Mouse (Mus musculus) forebrain, postnatal 0 days (tissue): ENCODE data around the gene Trim47. TPM values are rescaled to one million over a fixed set of nuclear protein-coding genes. Genes with fewer than 3 reads are reported as not detected.

Experiments used
- ATAC-seq: fragments of 200-750 bp; cut with Nextera tagmentation; 2 replicates; pipeline ENCODE4 v1.8.0; 2017; ENCODE audit warnings: mild to moderate bottlenecking, moderate library complexity
- DNase-seq: peaks from one replicate; pipeline ENCODE4 v3.0.0-alpha.2; 2015
- H3K27ac ChIP-seq: fragments of 300-500 bp; sonication (generic); 2 replicates; pipeline ENCODE4 v1.5.1; 2014; ENCODE audit warnings: low read depth, mild to moderate bottlenecking, antibody characterized with exemption, low read length, moderate library complexity, mixed read lengths
- H3K27me3 ChIP-seq: fragments of 300-500 bp; sonication (generic); 2 replicates; pipeline ENCODE4 v1.6.1; 2014; ENCODE audit warnings: mild to moderate bottlenecking, low read length, mixed read lengths; ENCODE audit not compliant: insufficient read depth
- H3K36me3 ChIP-seq: fragments of 300-500 bp; sonication (generic); 2 replicates; pipeline ENCODE4 v1.6.1; 2014; ENCODE audit warnings: mild to moderate bottlenecking, moderate library complexity; ENCODE audit not compliant: insufficient read depth
- H3K4me1 ChIP-seq: fragments of 300-500 bp; sonication (generic); 2 replicates; pipeline ENCODE4 v1.6.1; 2014; ENCODE audit warnings: antibody characterized with exemption; ENCODE audit not compliant: insufficient read depth
- H3K4me2 ChIP-seq: fragments of 300-500 bp; sonication (generic); 2 replicates; pipeline ENCODE4 v1.6.1; 2014; ENCODE audit warnings: low read depth, mild to moderate bottlenecking, moderate library complexity
- H3K4me3 ChIP-seq: fragments of 300-500 bp; sonication (generic); 2 replicates; pipeline ENCODE4 v1.5.1; 2014; ENCODE audit warnings: low read depth, low read length, mixed read lengths
- H3K9ac ChIP-seq: fragments of 300-500 bp; sonication (generic); 2 replicates; pipeline ENCODE4 v1.6.1; 2014; ENCODE audit warnings: mild to moderate bottlenecking
- H3K9me3 ChIP-seq: fragments of 300-500 bp; sonication (generic); 2 replicates; pipeline ENCODE4 v1.6.1; 2016; ENCODE audit warnings: low read length
- CTCF ChIP-seq: sonication (generic); IDR thresholded peaks from 2 replicates; pipeline ENCODE4 v1.5.1; 2016; ENCODE audit warnings: antibody characterized with exemption, control low read depth, low read depth
- WGBS: fragments of 180-500 bp; shearing (Covaris S2); extraction: QIAGEN DNeasy Blood & Tissue Kit; methylation state at CpG from one replicate; pipeline ENCODE4 v1.1.7; 2014; 5-methylcytosine and 5-hydroxymethylcytosine counted together
- polyA plus RNA-seq: library from polyadenylated mRNA; unstranded; fragments of >200 nt; fragmentation: Nextera tagmentation; extraction: Ambion mirVana; gene quantifications from 2 replicates; pipeline ENCODE4 v1.2.1, GENCODE M21; 2015
- total RNA-seq: library from RNA; depleted of rRNA; stranded (reverse); fragments of >200 nt; gene quantifications from 2 replicates; pipeline ENCODE4 v1.2.3, GENCODE M21; 2014; rRNA removed

Gene Trim47
- total RNA-seq (10.5 and 13.0 TPM in 2 replicates), polyA plus RNA-seq (6.6 and 7.8 TPM in 2 replicates)

DNA sequence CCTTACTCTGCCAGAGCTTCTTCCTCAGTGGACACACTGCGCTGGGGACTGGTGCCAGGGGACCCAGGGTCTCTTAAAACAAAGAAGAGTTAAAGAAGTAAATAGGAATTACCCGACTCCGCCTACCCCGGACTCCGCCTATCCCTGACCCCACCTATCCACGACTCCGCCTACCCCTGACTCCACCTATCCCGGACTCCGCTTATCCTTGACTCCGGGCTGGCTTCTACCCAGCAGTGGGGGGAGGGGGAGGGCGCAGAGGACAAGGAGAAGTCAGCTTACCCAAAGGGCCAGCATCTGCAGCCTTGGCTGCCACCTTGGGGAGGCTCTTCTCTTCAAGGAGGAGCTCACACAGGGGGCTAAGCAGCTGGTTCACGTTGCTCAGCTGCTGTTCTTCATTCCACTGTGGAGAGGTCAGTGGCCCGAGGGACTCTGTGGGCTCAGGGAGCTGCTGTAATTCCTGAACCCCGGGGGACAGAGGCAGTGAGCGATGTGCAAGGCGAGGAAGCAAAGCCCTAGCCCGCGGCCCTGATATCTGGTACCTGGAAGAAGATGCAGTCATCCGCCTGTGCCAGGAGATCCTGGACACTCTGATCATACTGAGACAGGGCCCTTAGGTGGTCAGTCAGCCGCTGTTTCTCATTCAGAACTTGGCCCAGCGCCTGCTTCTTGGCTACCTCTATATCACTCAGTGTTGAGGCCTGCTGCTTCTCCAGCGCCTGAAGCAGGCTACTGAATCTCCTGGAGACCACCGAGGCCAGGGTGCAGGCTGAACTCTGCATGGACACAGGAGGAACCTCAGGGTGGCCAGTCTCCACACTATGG, at the start of gene Trim47:
Gene Trim47, minus strand, starts transcription at position 55 of the 825 bp plus-strand sequence.
- H3K4me2 ChIP-seq, result no peak within 1 kb of the TSS
- WGBS, result 28% methylated on average over 23 of the region's 23 CpGs
- no peak for DNase-seq

DNA sequence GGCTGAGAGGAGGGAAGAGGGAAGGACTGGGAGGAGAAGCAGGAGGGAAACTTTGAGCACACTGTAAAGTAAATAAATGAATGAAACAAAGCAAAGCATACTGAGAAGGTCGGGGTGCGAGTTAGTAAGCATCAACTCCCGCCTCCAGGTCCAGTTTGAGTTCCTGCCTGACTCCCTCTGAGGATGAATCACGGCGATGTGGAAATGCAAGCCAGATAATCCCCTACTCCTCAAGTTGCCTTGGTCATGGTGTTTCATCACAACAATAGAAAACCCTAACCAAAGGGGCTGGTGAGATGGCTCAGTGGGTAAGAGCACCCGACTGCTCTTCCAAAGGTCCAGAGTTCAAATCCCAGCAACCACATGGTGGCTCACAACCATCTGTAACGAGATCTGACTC, 49.0 kb upstream of the Trim47 start:
- no peaks in the 10 kb centered on the region for H3K27me3 ChIP-seq
- H3K9me3 ChIP-seq, result no peaks in the 10 kb centered on the region
- no peak overlapping the region for H3K9ac ChIP-seq
- H3K4me1 ChIP-seq, result no peaks in the 10 kb centered on the region
- H3K36me3 ChIP-seq, result peaks cover 82% of the 10 kb centered on the region
- no peak overlapping the region for H3K27ac ChIP-seq
- ATAC-seq (no peak), DNase-seq (no peak)
- WGBS, result 89% methylated on average over 7 of the region's 7 CpGs
- TF ChIP-seq CTCF, result no peak
- H3K4me2 ChIP-seq, result no peak overlapping the region
- H3K4me3 ChIP-seq, result no peak overlapping the region

More for the DNA sequence above, at the start of gene Trim47:
- no peak within 1 kb of the TSS for H3K9ac ChIP-seq
- H3K9me3 ChIP-seq, result no peaks in the 10 kb centered on the region
- no peak for ATAC-seq
- H3K4me3 ChIP-seq, result no peak within 1 kb of the TSS
- TF ChIP-seq CTCF, result no peak
- H3K36me3 ChIP-seq, result peaks cover 5% of the 10 kb centered on the region; the same call in 1 of the 2 replicates
- H3K27me3 ChIP-seq, result no peaks in the 10 kb centered on the region
- 0 out of 2 replicates have a peak, but pooled peaks cover 4% of the 10 kb centered on the region for H3K4me1 ChIP-seq
- no peak within 1 kb of the TSS for H3K27ac ChIP-seq

DNA sequence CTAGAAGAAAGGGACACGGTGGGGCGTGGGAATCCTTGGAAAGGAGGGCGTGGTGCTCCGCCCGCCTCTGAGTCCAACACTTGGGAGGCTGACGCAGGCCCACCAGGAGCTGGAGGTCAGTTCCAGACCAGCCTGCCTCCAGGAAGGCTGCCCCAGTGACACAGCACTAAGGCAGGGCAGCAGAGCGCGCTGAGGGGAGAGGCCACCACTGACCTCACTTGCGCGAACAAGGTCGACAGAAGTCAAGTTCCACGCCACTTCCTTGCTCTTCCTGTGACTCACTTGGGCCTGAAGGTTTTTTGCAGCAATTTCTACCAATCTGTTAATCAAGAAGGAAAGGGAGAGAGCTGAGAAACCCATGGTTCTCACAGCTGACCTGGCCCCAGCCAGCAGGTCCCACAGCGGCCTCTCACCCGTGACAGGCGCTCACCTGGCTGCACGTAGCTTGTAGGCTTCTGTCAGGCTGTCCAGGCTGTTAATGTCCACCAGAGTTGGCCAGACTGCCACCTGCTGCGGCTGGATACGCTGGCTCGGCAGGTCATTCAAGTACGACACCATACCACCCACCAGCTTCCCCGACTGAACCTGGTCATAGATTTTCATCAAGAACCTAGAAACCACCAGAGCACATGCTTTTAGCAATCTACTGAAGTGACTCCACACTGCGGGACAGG, 47.9 kb upstream of the Trim47 start:
- no peak overlapping the region for H3K9ac ChIP-seq
- ATAC-seq (no peak), DNase-seq (no peak)
- no peaks in the 10 kb centered on the region for H3K9me3 ChIP-seq
- H3K4me3 ChIP-seq, result no peak overlapping the region
- peaks cover 72% of the 10 kb centered on the region for H3K36me3 ChIP-seq
- no peak for TF ChIP-seq CTCF
- no peak overlapping the region for H3K27ac ChIP-seq
- WGBS, result 95% methylated on average over 22 of the region's 22 CpGs
- H3K4me2 ChIP-seq, result no peak overlapping the region
- no peaks in the 10 kb centered on the region for H3K4me1 ChIP-seq
- H3K27me3 ChIP-seq, result no peaks in the 10 kb centered on the region

DNA sequence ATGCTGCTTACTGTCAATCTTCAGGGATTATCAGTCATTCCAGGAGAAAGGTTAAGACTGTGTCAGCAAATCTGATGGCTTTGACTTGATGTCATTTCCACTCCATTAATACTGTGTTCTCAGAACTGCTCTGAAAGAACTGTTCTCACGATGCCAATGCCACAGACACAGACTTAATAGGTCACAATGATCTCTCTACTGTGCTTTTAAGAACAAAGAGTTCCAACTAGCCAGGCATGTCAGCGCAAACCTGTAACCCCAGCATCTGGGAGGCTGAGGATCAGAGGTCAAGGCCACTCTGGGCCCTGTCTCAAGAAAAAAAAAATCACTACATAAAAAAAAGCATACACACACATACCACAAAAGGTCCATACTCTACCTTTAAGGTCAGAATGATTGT, 44.9 kb upstream of the Trim47 start:
- no peaks in the 10 kb centered on the region for H3K9me3 ChIP-seq
- no peak overlapping the region for H3K9ac ChIP-seq
- peaks cover 48% of the 10 kb centered on the region for H3K36me3 ChIP-seq
- H3K27ac ChIP-seq, result no peak overlapping the region
- no peak for TF ChIP-seq CTCF
- H3K4me3 ChIP-seq, result no peak overlapping the region
- peaks cover 1% of the 10 kb centered on the region; the same call in 1 of the 2 replicates for H3K4me1 ChIP-seq
- WGBS, result 84% methylated on average over 2 of the region's 2 CpGs
- no peak for ATAC-seq
- no peak for DNase-seq
- H3K27me3 ChIP-seq, result no peaks in the 10 kb centered on the region
- no peak overlapping the region for H3K4me2 ChIP-seq

DNA sequence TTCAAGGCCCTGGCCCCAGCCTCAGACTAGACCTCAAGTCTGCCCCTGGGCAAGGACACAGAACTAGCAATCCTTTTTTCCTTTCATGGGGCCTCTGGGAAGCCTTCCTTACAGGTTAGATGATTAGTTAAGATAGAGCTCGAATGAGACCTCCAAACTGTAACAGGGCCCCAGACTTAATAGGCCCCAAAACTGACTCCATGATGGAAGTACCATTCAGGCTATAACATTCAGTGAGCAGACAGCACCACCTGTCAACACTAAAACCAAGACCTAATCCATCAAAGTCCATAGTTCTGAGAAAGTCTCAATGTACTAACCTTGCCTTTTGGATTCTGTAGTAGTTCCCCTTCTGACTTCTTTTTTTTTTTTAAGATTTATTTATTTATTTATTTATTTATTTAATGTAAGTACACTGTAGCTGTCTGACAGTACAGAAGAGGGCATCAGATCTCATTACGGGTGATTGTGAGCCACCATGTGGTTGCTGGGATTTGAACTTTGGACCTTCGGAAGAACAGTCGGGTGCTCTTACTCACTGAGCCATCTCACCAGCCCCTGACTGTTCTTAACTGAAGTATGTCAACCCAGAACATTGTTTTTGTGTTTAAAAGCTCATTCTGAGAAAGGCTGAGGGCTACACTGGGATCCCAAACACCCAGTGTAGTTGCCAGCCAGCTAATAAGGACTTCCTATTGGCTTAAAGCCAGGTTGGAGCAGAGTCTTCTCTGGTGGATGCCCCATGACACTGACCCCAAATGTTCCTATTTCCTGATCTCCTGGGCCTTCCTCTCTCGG, 43.2 kb upstream of the Trim47 start:
- no peak for ATAC-seq
- H3K4me3 ChIP-seq, result no peak overlapping the region
- no peak overlapping the region for H3K27ac ChIP-seq
- WGBS, result 85% methylated on average over 5 of the region's 5 CpGs
- H3K9ac ChIP-seq, result no peak overlapping the region
- no peaks in the 10 kb centered on the region for H3K27me3 ChIP-seq
- H3K9me3 ChIP-seq, result no peaks in the 10 kb centered on the region
- TF ChIP-seq CTCF, result no peak
- peaks cover 8% of the 10 kb centered on the region for H3K4me1 ChIP-seq
- no peak for DNase-seq
- peaks cover 32% of the 10 kb centered on the region for H3K36me3 ChIP-seq
- H3K4me2 ChIP-seq, result no peak overlapping the region

DNA sequence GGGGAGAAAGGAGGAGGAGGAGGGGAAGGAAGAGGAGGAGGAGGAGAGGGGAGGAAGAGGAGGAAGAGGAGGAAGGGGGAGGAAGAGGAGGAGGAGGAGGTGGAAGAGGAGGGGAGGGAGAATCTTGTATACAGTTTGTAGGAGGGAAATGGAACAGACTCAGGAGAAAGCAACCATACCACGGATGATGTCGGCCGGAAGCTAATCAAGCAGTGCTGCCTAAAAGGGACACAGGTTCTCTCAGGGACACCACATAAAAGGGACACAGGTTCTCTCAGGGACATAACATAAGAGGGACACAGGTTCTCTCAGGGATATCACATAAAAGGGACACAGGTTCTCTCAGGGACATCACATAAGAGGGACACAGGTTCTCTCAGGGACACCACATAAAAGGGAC, 42.2 kb upstream of the Trim47 start:
- H3K4me1 ChIP-seq, result peaks cover 8% of the 10 kb centered on the region
- no peak for TF ChIP-seq CTCF
- 86% methylated on average over 3 of the region's 3 CpGs for WGBS
- H3K36me3 ChIP-seq, result peaks cover 29% of the 10 kb centered on the region
- no peak overlapping the region for H3K4me3 ChIP-seq
- ATAC-seq (no peak), DNase-seq (no peak)
- H3K9ac ChIP-seq, result no peak overlapping the region
- H3K9me3 ChIP-seq, result no peaks in the 10 kb centered on the region
- H3K4me2 ChIP-seq, result no peak overlapping the region
- H3K27ac ChIP-seq, result no peak overlapping the region
- no peaks in the 10 kb centered on the region for H3K27me3 ChIP-seq
